Mouse (Mus musculus): ENCODE measurements at regions not wholly inside any gene's neighbourhood (a gene's known extent, or its start where the extent isn't known, plus 50 kb on each side); places are given as distances from the start of the nearest gene placed in this dataset.

- H3K9ac ChIP-seq (ENCODE audit: low read length), result no peak overlapping the region
- no peaks in the 10 kb centered on the region for H3K9me3 ChIP-seq (ENCODE audit: control insufficient read depth, low read length)
- DNase-seq (ENCODE audit: low spot score) (no peak), ATAC-seq (replicated peaks; ENCODE audit: low FRiP score) (no peak)
- H3K27me3 ChIP-seq (ENCODE audit: control insufficient read depth, insufficient read depth, low read length), result no peaks in the 10 kb centered on the region
- no peaks in the 10 kb centered on the region for H3K4me1 ChIP-seq (replicated peaks; ENCODE audit: control insufficient read depth, insufficient read depth, low read length)
- 94% methylated on average over 2 of the region's 2 CpGs for WGBS
- H3K27ac ChIP-seq (ENCODE audit: low read depth, low read length), result no peak overlapping the region
- no peak overlapping the region for H3K4me2 ChIP-seq (ENCODE audit: low read depth, low read length, severe bottlenecking)
- H3K36me3 ChIP-seq (ENCODE audit: control insufficient read depth, insufficient read depth, low read length), result no peaks in the 10 kb centered on the region
- H3K4me3 ChIP-seq (ENCODE audit: low read depth, low read length), result no peak overlapping the region
These were observed 62.6 kb upstream of the Gm21897 start for GRCm38 (mm10) chr16:15254669-15255068.

DNA sequence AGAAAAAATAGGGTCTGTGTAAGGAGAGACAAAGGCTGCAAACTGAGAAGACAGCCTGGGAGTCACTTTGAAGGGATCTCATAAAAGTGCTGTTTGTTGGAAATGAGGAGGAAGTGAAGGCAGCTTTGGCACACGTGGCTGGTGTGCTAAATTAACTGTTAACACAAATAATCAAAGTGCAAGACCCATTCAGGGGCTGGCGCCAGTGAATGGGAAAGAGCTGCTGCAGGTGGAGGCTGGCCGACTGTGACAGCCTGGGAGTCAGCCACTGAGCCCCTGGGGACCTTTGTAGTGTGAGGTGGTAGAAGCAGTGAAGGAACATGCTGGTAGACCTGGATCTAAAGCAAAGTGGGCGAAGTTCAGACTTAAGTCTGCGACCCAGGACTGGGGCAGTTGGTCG is 57.8 kb upstream of the Gm21897 start:
- Histone ChIP-seq H3K27me3 (ENCODE audit: control insufficient read depth, insufficient read depth, low read length) (no peaks in the 10 kb centered on the region), H3K9me3 (ENCODE audit: control insufficient read depth, low read length) (no peaks in the 10 kb centered on the region), H3K4me1 (replicated peaks; ENCODE audit: control insufficient read depth, insufficient read depth, low read length) (no peaks in the 10 kb centered on the region), H3K4me2 (ENCODE audit: low read depth, low read length, severe bottlenecking) (no peak overlapping the region), H3K9ac (ENCODE audit: low read length) (no peak overlapping the region), H3K36me3 (ENCODE audit: control insufficient read depth, insufficient read depth, low read length) (no peaks in the 10 kb centered on the region), H3K27ac (ENCODE audit: low read depth, low read length) (no peak overlapping the region), H3K4me3 (ENCODE audit: low read depth, low read length) (no peak overlapping the region)
- 65% methylated on average over 6 of the region's 6 CpGs for WGBS
- ATAC-seq (replicated peaks; ENCODE audit: low FRiP score) (no peak), DNase-seq (ENCODE audit: low spot score) (no peak)

DNA sequence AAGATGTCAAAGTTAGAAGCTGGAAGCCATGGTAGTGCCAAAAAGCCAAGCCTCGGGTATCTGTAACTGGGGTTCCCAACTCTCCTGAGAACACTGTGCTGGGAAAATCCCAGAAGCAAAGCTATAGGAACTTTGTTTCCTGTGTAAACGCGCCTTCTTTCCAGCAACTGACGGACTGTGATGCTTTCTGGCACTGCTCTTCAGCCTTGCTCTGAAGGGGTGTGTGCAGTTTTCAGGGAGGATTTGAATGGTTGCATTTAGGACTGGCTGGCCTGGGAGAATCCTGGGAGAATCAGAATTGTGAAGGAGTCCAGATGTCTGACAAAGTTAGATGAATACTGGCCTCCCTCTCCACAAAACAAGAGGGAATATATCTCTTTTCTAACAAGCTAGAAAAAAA is 57.2 kb upstream of the Gm21897 start:
- no peak overlapping the region for H3K4me2 ChIP-seq (ENCODE audit: low read depth, low read length, severe bottlenecking)
- H3K9ac ChIP-seq (ENCODE audit: low read length), result no peak overlapping the region
- DNase-seq (ENCODE audit: low spot score) (no peak), ATAC-seq (replicated peaks; ENCODE audit: low FRiP score) (no peak)
- no peak overlapping the region for H3K27ac ChIP-seq (ENCODE audit: low read depth, low read length)
- no peaks in the 10 kb centered on the region for H3K36me3 ChIP-seq (ENCODE audit: control insufficient read depth, insufficient read depth, low read length)
- no peak overlapping the region for H3K4me3 ChIP-seq (ENCODE audit: low read depth, low read length)
- no peaks in the 10 kb centered on the region for H3K4me1 ChIP-seq (replicated peaks; ENCODE audit: control insufficient read depth, insufficient read depth, low read length)
- WGBS, result 90% methylated on average over 4 of the region's 4 CpGs
- H3K9me3 ChIP-seq (ENCODE audit: control insufficient read depth, low read length), result no peaks in the 10 kb centered on the region
- no peaks in the 10 kb centered on the region for H3K27me3 ChIP-seq (ENCODE audit: control insufficient read depth, insufficient read depth, low read length)
